Mouse (Mus musculus) G1E (cell line): ENCODE measurements around the gene Ccl17. TPM values are rescaled to one million over a fixed set of nuclear protein-coding genes. Genes with fewer than 3 reads are reported as not detected.
"Not testable (repeated sequence)": the region's sequence is repeated elsewhere in the genome, so short reads cannot be mapped to it uniquely, and the experiment has no call there.

ENCODE experiments used
- ATAC-seq: 2 replicates; pipeline ENCODE4 v1.8.0; 2016; ENCODE audit warnings: mild to moderate bottlenecking; ENCODE audit not compliant: insufficient number of reproducible peaks, poor library complexity, low FRiP score, severe bottlenecking; ENCODE audit errors: extremely low read depth
- DNase-seq: peaks from one replicate; pipeline ENCODE4 v3.0.0; 2012; ENCODE audit warnings: low spot score
- H3K27me3 ChIP-seq: 2 replicates; pipeline ENCODE4 v1.6.1; 2012; ENCODE audit warnings: mild to moderate bottlenecking, low read length, inconsistent platforms; ENCODE audit not compliant: insufficient read depth
- H3K36me3 ChIP-seq: replicated peaks from 2 replicates; pipeline ENCODE3; 2012; ENCODE audit warnings: mild to moderate bottlenecking, inconsistent platforms
- H3K4me1 ChIP-seq: 2 replicates; pipeline ENCODE4 v1.6.1; 2012; ENCODE audit warnings: low read depth, low read length, inconsistent platforms, mixed read lengths; ENCODE audit not compliant: insufficient read depth
- H3K4me3 ChIP-seq: 2 replicates; pipeline ENCODE4 v1.5.1; 2012; ENCODE audit warnings: low read depth, mild to moderate bottlenecking, inconsistent platforms, low read length, moderate library complexity, mixed read lengths
- H3K9me3 ChIP-seq: replicated peaks from 2 replicates; pipeline ENCODE4 v1.6.1; 2012; ENCODE audit warnings: inconsistent platforms
- CTCF ChIP-seq: IDR thresholded peaks from 2 replicates; pipeline ENCODE4 v1.5.1; 2012; ENCODE audit warnings: low read depth, low read length, inconsistent platforms, mixed read lengths
- GATA1 ChIP-seq: IDR thresholded peaks from 2 replicates; pipeline ENCODE4 v1.6.1; 2012; ENCODE audit warnings: borderline replicate concordance, low read length, inconsistent platforms, mixed read lengths
- GATA2 ChIP-seq: IDR thresholded peaks from 2 replicates; pipeline ENCODE4 v1.6.1; 2012; ENCODE audit warnings: low read depth, low read length, inconsistent platforms, borderline replicate concordance
- POLR2AphosphoS5 ChIP-seq: IDR thresholded peaks from 2 replicates; pipeline ENCODE4 v1.6.1; 2012; ENCODE audit warnings: low read depth, low read length, inconsistent platforms; ENCODE audit not compliant: insufficient replicate concordance
- TAL1 ChIP-seq: conservative IDR thresholded peaks from 2 replicates; pipeline ENCODE4 v1.6.1; 2012; ENCODE audit warnings: low read depth, low read length, inconsistent platforms, mixed read lengths
- polyA plus RNA-seq: library from polyadenylated mRNA; stranded (reverse); fragments of >175 nt; gene quantifications from 2 replicates; pipeline ENCODE4 v1.2.3, GENCODE M21; 2012
- total RNA-seq, 2 experiments: library from RNA; stranded (forward) in 1 of 2; stranded (reverse) in 1 of 2; fragments of 200-1000 nt in 1 of 2; fragments of >200 nt in 1 of 2; fragmentation: Nextera tagmentation in 1 of 2; gene quantifications; 2 replicates each; pipeline ENCODE4 v1.2.3; 2014 to 2017

Ccl17 gene
- total and polyA plus RNA-seq, 3 experiments = not detected

- Histone ChIP-seq H3K4me3 (peak overlapping the region; percentile 91), H3K4me1 (peaks cover 36% of the 10 kb centered on the region), H3K9me3 (no peaks in the 10 kb centered on the region), H3K27me3 (no peaks in the 10 kb centered on the region), H3K36me3 (peaks cover 37% of the 10 kb centered on the region)
- no peak for ATAC-seq
- no peak for DNase-seq
- TF ChIP-seq CTCF (no peak), POLR2AphosphoS5 (no peak), GATA2 (no peak), TAL1 (no peak), GATA1 (no peak)
Observed at GRCm38 (mm10) chr8:94836456-94837240, 26.4 kb downstream of the Ccl17 start.

DNA sequence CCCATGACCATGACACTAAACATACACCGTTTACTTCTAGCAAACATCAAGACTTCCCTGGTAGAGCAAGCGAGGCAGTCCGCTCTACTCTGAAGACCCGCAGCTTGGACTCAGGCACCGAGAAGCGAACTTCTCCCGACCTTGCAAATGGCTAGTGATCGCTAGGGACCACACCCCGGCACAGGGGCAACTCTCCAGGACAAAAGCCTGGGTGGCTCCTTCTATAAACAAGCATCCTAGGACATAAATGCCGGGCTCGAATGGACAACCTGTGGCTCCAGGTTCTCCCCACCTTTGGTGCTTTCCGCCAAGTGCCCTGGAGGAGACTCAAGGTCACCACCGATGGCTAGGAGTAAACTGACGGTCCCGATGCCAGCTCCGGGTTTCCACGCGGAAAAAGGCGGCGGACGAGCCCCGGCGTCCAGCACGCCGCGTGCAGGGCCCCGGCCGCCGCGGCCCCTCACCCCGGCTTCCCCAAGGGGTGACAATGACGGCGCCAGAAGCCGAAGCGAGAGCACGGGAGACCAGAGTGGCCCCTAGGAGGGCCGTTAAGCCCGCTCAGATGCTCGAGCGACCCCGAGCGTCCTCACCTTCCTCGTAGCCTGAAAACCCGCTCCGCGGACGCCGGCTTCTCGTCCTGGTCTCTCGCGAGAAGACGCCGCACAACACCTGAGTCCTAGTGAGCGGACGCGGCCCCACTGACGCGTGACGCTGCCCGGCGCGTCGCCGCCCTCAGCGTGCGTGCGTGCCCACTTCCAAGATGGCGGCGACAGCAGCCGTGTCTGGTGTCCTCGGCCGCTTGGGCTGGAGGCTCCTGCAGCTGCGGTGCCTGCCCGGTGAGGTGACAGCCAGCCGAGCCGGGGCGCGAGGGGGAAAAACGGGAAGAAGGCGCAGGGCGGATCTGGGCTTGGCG lies 27.7 kb downstream of the Ccl17 start, which contains the start of the genes Coq9 and Ciapin1:
TSS of gene Coq9 (plus strand) at position 660 of the 913 bp plus-strand sequence.
TSS of gene Ciapin1 (minus strand) at position 697 of the 913 bp plus-strand sequence.
- H3K36me3 ChIP-seq = peaks cover 35% of the 10 kb centered on the region
- DNase-seq (peak; percentile 96), ATAC-seq (peak; percentile 93)
- TF ChIP-seq TAL1 (no peak), CTCF (no peak), GATA1 (no peak), GATA2 (no peak), POLR2AphosphoS5 (no peak)
- no peaks in the 10 kb centered on the region for H3K27me3 ChIP-seq
- peaks cover 31% of the 10 kb centered on the region for H3K4me1 ChIP-seq
- peak within 1 kb of the TSS; percentile 91 for H3K4me3 ChIP-seq
- H3K9me3 ChIP-seq = no peaks in the 10 kb centered on the region

DNA sequence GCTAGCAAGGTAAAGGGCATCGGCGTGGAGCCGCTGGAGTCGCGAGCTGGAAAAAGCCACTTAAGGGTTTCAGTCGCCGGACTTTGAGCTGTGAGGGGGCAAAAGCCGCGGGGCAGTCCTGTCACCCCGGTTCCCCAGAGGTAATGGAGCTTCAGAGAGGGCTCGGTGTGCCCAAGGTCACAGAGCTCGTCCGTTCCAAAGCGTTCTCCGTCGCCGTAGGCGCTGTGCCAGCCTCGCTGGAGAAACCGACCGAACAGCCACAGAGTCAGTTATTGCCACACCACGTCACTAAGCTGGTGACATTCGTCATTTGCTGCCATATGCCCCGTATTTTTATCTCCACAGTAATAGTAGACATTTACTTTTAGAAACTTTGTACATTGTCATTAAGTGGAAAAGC lies 28.3 kb downstream of the Ccl17 start:
- peaks cover 35% of the 10 kb centered on the region for H3K36me3 ChIP-seq
- TF ChIP-seq CTCF (no peak), TAL1 (no peak), GATA2 (no peak), GATA1 (no peak), POLR2AphosphoS5 (no peak)
- DNase-seq (peak; percentile 64), ATAC-seq (peak; percentile 31; the same call in 1 of the 2 replicates)
- peak overlapping the region; percentile 91 for H3K4me3 ChIP-seq
- H3K4me1 ChIP-seq = peaks cover 30% of the 10 kb centered on the region
- no peaks in the 10 kb centered on the region for H3K9me3 ChIP-seq
- no peaks in the 10 kb centered on the region for H3K27me3 ChIP-seq

DNA sequence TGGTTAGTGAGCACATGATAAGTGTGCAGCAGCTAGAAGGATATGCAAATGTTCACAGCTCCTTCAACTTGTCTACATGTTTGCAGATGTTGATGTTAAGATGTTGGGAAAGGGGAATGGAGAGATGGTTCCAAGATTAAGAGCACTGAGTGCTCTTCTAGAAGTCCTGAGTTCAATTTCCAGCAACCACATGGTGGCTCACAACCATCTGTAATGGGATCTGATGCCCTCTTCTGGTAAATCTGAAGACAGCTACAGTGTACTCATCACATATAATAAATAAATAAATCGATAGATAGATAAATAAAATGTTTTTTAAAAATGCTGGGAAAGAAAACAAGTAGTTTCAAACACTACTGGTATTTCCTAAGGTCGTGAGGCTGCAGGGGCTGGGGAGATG lies 30.9 kb downstream of the Ccl17 start:
- Histone ChIP-seq H3K9me3 (no peaks in the 10 kb centered on the region), H3K27me3 (no peaks in the 10 kb centered on the region), H3K4me1 (peaks cover 20% of the 10 kb centered on the region), H3K36me3 (peaks cover 59% of the 10 kb centered on the region), H3K4me3 (no peak overlapping the region)
- TF ChIP-seq GATA1 (no peak), CTCF (no peak), GATA2 (no peak), POLR2AphosphoS5 (no peak), TAL1 (no peak)
- ATAC-seq = no peak
- DNase-seq = no peak

DNA sequence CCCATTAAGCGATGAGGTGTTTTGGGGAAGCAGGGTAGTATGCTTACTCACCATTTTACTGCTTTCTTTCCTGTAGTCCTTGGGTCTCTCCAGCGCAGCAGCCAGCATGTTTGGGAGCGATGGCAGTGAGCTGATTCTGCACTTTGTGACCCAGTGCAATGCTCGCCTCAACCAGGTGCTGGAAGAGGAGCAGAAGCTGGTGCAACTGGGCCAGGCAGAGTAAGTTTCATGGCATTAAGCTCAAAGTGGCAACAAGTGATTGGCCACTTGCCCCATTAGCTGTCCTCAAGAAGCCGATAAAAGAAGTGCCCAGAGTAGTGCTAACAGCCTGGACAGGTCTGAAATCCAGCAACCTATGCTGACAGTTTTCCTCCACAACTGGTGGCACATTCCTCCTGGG lies 39.8 kb downstream of the Ccl17 start:
- H3K36me3 ChIP-seq = peaks cover 97% of the 10 kb centered on the region
- no peak overlapping the region for H3K4me3 ChIP-seq
- TF ChIP-seq POLR2AphosphoS5 (no peak), GATA1 (no peak), GATA2 (no peak), CTCF (no peak), TAL1 (no peak)
- ATAC-seq (no peak), DNase-seq (no peak)
- no peaks in the 10 kb centered on the region for H3K27me3 ChIP-seq
- H3K9me3 ChIP-seq = no peaks in the 10 kb centered on the region
- H3K4me1 ChIP-seq = no peaks in the 10 kb centered on the region

DNA sequence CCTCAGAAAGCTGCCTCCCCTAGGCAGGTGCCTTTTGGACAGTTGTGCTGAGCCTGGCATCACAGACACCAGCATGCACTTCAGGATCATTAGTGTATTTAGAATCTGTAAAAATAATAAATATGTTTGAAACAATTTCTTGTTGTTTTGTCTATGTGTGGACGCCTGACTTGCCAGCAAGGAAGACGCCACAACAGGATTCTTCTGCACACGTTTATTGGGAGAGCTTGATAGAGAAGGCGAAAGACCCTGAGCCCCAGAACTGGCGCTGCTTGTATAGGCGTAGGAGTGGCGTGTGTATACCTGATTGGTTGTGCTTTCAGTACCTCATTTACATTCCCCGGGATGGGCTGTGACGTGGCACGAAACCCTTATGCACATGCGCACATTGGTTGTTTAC lies 44.5 kb downstream of the Ccl17 start:
- Histone ChIP-seq H3K36me3 (peaks cover 71% of the 10 kb centered on the region), H3K4me1 (peaks cover 21% of the 10 kb centered on the region)
- not testable (repeated sequence) for H3K9me3 ChIP-seq, H3K4me3 ChIP-seq, DNase-seq, H3K27me3 ChIP-seq, ATAC-seq
